Mouse (Mus musculus): Measurements from ENCODE around the gene Fam81a.
A peak's percentile ranks its signal among the peaks of the same experiment; 100 is the strongest.

The Fam81a gene

DNA sequence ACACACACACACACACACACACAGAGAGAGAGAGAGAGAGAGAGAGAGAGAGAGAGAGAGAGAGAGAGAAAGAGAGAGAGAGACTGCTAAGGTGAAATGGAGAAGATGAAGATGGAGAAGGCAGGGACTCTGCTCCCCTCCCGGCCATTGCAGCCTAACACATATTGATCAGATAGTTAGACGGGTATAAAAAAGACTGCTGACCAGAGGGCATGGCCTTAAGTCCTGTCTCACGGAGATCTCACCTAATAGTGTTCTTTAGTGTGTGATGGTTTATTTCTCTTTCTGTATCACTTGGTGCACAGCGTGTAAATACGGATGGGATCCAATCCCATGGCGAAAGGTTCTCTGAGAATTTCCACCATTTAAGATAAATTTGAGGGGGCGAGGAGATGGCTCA lies at the start of gene Fam81a:
Fam81a (minus strand) TSS at position 101 of the 400 bp plus-strand sequence.
- DNase-seq (ENCODE audit: low spot score in 2 of 2) = no peak

DNA sequence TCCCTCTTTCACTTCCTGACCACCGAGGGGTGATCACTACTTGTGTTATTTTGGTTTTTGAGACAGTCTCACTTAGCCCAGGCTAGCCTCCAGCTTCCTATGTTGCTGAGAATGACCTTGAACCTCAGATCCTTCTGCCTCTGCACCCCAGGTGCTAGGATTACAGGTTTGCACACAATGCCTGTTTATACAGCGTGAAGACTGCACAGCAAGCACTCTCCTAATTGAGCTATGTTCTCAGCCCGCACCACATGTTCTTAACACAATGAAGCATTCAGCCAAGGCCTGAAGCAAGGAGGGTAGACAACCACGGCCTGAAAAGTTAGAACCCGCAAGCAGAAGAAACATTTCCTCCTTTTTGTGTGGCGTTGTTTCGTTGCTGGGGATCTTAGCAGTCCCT lies 40.3 kb upstream of the Fam81a start:
- no peak for DNase-seq (ENCODE audit: low spot score in 2 of 2)

GRCm38 (mm10) chr9:70181719-70182118 lies 39.4 kb upstream of the Fam81a start:
- no peak for DNase-seq (ENCODE audit: low spot score in 2 of 2)

DNA sequence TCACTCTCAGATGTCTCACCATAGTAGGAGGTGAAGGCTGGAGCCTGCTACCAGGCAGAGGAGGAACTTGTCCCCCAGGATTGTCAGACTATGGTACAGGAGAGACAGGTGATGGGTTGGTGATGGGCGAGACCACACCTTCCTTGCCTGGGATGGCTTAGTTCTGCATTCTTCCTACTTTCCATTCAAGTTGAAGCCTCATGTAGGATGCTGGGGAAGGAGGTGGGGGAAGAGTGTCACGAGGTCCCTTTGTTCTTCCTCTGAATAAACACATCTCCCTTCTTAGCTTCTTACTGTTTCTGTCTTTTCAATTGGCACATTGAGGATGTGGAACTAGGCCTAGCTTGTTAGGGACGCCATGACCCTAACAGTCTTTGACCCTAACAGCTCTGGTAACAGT lies 33.9 kb upstream of the Fam81a start:
- DNase-seq (ENCODE audit: low spot score in 2 of 2) = no peak

GRCm38 (mm10) chr9:70174896-70175295 lies 32.5 kb upstream of the Fam81a start:
- DNase-seq (ENCODE audit: low spot score in 2 of 2) = no peak

DNA sequence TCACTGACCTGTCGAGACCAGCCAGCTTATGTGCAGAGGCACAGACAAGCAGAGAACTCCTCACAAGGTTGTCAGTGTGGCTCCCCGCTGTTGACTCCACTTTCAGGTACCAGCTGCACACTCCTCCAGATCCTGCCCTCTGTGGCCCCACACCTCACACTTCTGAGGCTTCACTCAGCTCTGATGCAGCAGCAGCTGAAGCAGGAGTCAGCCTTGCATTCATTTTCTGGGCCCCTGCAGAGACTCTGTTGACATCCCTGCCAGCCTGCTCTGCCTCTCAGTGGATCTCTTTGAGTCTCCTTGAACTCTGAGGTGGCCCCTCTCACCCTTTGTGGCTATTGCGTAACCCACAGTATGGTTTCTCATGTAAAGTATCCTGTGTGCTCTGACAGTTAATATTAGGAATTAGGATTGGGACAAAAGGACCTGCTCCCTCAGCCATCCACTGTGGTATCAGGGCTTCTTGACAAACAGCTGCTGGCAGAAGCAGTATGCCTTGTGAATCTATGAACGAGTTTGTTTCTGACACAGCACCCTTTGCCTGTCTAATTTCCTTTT lies 32.0 kb upstream of the Fam81a start:
- no peak for DNase-seq (ENCODE audit: low spot score in 2 of 2)

DNA sequence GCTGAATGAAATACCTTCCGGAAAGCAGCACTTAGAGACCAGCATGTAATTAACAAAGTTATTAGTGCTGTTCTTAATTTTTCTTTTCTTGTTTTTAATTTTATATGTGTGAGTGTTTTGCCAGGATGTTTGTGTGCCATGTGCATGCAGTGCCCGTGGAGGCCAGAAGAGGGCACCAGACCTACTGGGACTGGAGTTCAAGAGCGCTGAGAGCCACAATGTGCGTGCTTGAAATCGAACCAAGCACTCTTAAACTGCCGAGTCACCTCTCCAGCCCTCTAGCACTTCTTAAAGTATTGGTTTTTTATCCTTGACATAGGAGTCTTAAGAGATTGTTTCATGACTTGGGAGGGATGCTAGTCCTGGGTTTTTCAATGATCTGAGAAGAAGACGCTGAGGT lies 26.6 kb upstream of the Fam81a start:
- no peak for DNase-seq (ENCODE audit: low spot score in 2 of 2)

DNA sequence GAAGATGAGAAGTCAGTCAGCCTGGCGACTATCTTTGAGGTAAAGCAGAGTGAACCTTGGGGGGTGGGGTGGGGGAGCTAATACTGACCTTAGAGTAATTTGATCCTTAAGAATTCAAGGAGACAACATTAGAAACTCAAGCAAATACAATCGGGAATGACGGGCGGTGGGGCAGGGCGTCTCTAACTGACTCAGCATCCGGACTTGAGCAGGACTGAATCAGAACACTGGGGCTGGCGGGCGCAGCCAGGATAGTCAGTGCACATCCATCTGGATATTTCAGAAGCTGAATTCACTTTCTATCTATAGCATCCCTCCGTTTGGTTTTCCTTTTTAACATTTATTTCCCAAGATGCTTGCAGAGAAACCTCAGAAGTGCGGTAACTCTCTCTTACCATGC lies 17.7 kb upstream of the Fam81a start:
- peak in 1 of 2 experiments; percentile 56 for DNase-seq (ENCODE audit: low spot score in 2 of 2)

DNA sequence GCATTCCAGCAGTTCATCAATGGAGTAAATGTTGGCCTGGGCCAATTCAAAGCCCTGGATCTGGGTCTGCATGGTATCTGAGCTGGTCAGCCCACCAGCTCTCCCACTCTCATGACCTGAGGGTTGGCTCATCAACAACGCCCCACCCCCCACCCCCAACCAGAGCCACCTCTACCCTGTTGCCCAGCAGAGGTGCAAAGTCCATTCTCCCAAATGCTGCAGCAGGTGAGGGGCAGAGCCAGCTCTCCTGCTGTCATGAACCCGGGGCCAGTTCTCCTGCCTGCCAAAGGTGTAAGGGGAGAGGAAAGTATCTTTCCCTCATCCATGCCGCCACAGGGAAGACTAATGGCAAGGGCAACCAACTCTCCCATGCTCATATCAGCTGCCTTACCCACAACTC lies 5.3 kb upstream of the Fam81a start:
- DNase-seq (ENCODE audit: low spot score in 2 of 2) = no peak

DNA sequence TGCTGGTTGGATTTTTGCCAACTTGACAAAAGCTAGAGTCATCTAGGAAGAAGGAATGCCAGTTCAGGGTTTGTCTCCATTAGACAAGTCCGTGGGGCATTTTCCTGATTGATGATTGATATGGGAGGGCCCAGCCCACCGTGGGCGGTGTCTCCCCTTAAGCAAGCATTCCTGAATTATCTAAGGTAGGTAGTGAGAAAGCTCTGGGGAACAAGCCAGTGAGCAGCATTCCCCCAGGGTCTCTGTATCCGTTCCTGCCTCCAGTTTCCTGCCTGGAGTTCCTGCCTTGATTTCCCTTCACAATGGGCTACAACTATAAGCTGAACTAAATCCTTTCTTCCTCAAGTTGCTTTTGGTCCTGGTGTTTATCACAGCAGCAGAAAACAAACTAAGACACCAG lies 3.1 kb upstream of the Fam81a start:
- DNase-seq (ENCODE audit: low spot score in 2 of 2) = no peak

DNA sequence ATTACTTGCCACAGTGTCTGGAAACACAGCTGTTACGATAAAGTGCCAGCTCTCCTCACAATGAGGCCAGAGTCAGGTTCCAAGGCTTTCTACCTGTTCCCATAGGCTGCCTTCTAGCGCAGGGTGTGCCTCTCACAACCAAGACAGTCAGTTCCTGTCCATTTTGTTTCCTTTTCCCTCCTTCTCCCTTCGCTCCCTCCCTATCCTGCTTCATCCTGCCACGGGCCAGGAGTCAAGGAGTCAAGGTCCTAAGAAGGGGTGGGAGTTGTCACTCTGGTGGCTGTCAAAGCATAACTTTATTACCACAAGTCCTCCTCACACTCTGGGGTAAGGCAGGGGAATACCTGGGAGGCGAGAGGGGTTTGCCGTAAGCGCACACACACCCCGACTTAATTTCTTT lies 966 bp upstream of the Fam81a start:
- DNase-seq (ENCODE audit: low spot score in 2 of 2) = no peak

GRCm38 (mm10) chr9:70141885-70142326 lies 454 bp downstream of the Fam81a start:
- DNase-seq (ENCODE audit: low spot score in 2 of 2) = peak in 1 of 2 experiments; percentile 51

GRCm38 (mm10) chr9:70140871-70141796 lies 1.2 kb downstream of the Fam81a start:
- DNase-seq (ENCODE audit: low spot score in 2 of 2) = peak; percentile 60 to 88

DNA sequence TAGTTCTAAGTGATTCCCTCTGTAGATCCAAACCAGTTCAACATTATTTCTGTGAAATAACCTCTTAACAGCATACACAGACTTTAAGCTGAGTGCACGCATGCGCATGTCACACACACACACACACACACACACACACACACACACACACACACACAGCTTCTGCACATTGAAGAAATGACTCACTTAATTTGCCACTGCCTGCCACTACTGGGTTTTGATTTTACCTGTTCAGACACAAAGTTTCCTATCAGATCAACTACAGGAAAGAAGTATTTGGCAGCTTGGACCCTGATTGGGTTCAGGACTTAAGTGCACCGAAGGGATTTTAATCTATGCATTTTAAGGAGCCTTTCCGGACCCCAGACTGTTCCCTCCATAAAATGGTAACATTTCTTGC lies 2.0 kb downstream of the Fam81a start:
- DNase-seq (ENCODE audit: low spot score in 2 of 2) = no peak

DNA sequence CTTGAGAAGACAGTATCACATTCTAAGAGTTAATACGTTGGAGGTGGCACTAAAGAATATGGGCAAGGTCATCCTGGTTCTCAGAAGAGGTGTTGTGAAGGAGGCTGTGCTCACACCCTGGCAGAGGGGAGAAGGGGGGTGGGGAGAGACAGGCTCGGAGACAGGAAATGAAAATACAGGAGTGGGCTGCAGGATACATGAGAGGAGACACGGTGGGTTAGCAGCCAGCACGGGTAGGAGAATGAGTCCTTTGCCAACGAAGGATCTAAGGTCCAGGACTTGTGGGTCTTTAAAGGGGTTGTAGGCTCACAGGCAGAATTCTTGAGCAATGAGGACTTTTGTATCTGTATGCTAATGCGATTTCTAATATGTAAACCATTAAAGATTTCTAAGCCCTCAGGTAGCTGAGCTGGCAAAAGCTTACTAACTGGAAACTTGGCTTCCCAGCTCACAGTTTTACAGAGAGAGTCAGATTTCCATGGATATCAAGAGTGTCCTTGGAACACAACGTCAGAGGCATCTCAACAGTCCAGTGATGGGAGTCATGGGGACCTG lies 3.0 kb downstream of the Fam81a start:
- no peak for DNase-seq (ENCODE audit: low spot score in 2 of 2)

- DNase-seq (ENCODE audit: low spot score in 2 of 2) = no peak
These were observed 3.8 kb downstream of the Fam81a start for GRCm38 (mm10) chr9:70138511-70138910.

GRCm38 (mm10) chr9:70137991-70138390 lies 4.4 kb downstream of the Fam81a start:
- DNase-seq (ENCODE audit: low spot score in 2 of 2) = no peak

- no peak for DNase-seq (ENCODE audit: low spot score in 2 of 2)
These were observed 7.2 kb downstream of the Fam81a start for GRCm38 (mm10) chr9:70135186-70135585.

DNA sequence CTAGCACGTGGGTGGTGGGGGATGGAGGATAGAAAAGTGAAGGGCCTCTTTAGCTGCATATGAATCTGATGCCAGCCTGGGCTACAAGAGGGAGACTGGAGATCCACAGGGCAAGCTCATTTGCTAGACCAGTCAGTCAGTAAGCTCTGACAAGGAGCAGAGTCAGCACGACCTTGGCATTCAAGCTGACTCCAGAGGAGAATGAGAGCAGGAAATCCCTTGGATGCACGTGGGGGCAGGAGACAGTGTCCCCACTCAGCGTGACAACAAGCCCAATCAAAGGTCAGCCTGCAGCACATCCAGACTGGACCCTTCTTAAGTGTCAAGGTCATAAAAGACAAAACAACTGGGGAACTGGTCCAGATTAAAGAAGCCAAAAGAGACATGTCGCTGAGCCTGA lies 7.6 kb downstream of the Fam81a start:
- DNase-seq (ENCODE audit: low spot score in 2 of 2) = no peak

- DNase-seq (ENCODE audit: low spot score in 2 of 2) = peak in 1 of 2 experiments; percentile 59
These were observed 8.1 kb downstream of the Fam81a start for GRCm38 (mm10) chr9:70134215-70134614.

DNA sequence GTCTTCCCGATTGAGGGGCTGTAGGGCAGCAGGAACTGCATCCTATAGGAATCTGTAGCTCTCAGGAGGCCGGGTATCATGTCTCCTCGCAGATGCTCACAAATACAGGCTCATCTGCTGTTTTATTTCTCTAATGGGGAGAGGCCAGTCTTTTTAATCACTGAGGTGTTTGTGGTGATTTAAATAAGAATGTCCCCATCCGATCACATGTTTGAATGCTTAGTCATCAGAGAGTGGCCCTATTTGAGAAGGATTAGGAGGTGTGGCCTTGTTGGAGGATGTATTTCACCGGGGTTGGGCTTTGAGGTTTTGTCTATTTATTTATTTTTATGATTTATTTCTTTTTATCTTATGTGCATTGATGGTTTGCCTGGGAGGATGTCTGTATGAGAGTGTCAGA lies 11.6 kb downstream of the Fam81a start:
- no peak for DNase-seq (ENCODE audit: low spot score in 2 of 2)

DNA sequence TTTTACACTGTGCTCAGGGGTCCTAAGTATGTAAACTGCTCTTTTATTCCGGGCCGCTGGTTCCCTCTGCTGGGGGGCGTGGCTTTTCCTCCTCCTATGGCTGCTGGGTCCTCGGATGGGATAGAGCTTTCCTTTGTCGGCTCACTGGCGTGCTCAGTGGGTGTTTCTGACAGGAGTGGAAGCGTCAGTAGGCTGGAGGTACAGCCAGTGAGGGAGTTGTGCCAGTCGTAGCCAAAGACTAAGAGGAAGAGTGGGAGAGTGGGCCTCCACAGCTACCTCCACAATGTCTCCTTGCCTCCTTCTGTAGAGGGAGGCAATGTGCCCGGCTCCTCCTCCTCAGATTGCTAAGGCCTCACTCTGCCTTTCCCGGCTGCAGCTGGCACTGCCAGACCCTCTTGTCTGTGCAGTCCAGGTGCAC lies 30.5 kb downstream of the Fam81a start:
- peak in 1 of 2 experiments; percentile 49 for DNase-seq (ENCODE audit: low spot score in 2 of 2)

GRCm38 (mm10) chr9:70110871-70111270 lies 31.5 kb downstream of the Fam81a start:
- no peak for DNase-seq (ENCODE audit: low spot score in 2 of 2)
